Mouse (Mus musculus) E14TG2a.4 (cell line): ENCODE measurements at regions not wholly inside any gene's neighbourhood (a gene's known extent, or its start where the extent isn't known, plus 50 kb on each side); places are given as distances from the start of the nearest gene placed in this dataset.
"Not testable (repeated sequence)": the region's sequence is repeated elsewhere in the genome, so short reads cannot be mapped to it uniquely, and the experiment has no call there.

Experiments
- H3K27me3 ChIP-seq: 2 replicates; pipeline ENCODE4 v1.6.1; 2014; ENCODE audit warnings: low read length, control low read depth; ENCODE audit not compliant: insufficient read depth
- H3K36me3 ChIP-seq: 2 replicates; pipeline ENCODE4 v1.6.1; 2014; ENCODE audit warnings: low read length, control low read depth; ENCODE audit not compliant: insufficient read depth
- H3K4me1 ChIP-seq: replicated peaks from 2 replicates; pipeline ENCODE4 v1.6.1; 2014; ENCODE audit warnings: low read depth, low read length, control low read depth
- H3K4me3 ChIP-seq: replicated peaks from 2 replicates; pipeline ENCODE4 v1.5.1; 2014; ENCODE audit warnings: mild to moderate bottlenecking, low read length
- H3K9me3 ChIP-seq: 2 replicates; pipeline ENCODE4 v1.6.1; 2014; ENCODE audit warnings: low read length, control low read depth
- CTCF ChIP-seq: conservative IDR thresholded peaks from 2 replicates; pipeline ENCODE4 v1.5.1; 2014; ENCODE audit warnings: low read length
- NANOG ChIP-seq: IDR thresholded peaks from 2 replicates; pipeline ENCODE4 v1.6.1; 2014; ENCODE audit warnings: borderline replicate concordance, low read length, mixed read lengths
- POU5F1 ChIP-seq: IDR thresholded peaks from 2 replicates; pipeline ENCODE4 v1.6.1; 2014; ENCODE audit warnings: low read length, borderline replicate concordance

DNA sequence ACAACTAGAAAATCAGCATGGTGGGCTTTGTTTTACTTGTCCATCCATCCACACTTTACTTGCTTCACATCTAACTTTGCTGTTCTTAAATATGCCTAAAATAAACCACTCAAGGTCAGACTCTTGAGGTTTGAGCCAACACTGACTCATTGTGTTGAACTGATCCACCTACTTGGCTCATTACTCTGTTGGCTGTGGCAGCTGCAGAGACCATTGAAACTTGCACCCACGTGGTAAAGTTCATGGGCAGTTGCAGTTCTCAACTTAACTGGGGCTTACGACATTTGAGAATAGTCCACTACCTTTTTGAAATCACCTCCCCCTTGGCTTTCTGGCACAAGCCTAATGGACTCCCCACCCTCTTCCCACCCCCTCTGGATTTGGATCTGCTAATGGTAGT is 395.3 kb upstream of the Cdh5 start:
- peaks cover 10% of the 10 kb centered on the region for H3K9me3 ChIP-seq
- H3K27me3 ChIP-seq: no peaks in the 10 kb centered on the region
- TF ChIP-seq CTCF (no peak), POU5F1 (no peak), NANOG (no peak)
- no peaks in the 10 kb centered on the region for H3K4me1 ChIP-seq
- H3K4me3 ChIP-seq: no peak overlapping the region
- H3K36me3 ChIP-seq: no peaks in the 10 kb centered on the region

DNA sequence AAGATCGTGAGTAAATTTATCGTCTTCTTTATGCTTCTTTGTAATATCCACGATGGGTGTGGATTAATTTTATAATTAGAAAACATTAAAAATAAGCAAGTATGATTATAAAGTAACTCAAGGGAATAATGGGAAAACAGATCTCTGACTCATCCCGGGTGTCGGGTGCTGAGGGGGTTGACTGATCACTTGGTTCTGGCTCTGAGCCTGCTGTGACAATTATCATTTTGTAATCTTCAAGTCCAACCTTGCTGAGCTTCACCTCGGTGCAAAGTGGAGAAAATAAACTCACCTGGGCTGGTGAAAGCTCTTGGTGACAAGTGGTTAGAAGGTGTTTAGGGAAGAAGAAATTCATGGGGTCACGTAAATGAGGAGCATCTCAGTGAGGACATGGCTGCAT is 390.6 kb upstream of the Cdh5 start:
- H3K4me3 ChIP-seq, H3K36me3 ChIP-seq, H3K9me3 ChIP-seq, H3K4me1 ChIP-seq, H3K27me3 ChIP-seq: not testable (repeated sequence)

DNA sequence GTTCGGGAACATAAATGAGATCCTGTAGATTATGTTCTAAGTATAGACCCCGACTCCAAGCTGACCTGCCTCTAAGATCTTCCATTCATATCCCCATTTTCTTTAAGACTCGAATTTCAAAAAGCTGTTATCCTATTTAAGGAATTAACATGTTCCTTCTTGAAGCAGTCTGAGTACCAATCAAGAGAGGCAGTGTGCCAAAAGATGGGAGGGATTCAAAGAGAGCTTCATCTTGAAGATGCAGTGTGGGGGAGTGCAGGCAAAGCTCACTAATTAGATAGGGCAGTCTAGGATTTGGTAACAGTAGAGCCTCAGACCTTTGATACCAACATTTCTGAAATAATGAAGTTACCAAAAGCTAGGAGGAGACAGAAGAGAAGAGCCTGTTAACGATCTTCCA is 383.7 kb upstream of the Cdh5 start:
- H3K4me1 ChIP-seq: no peaks in the 10 kb centered on the region
- H3K27me3 ChIP-seq: no peaks in the 10 kb centered on the region
- no peak overlapping the region for H3K4me3 ChIP-seq
- no peaks in the 10 kb centered on the region for H3K36me3 ChIP-seq
- H3K9me3 ChIP-seq: peaks cover 12% of the 10 kb centered on the region
- TF ChIP-seq CTCF: no peak
- TF ChIP-seq NANOG: no peak
- no peak for TF ChIP-seq POU5F1

DNA sequence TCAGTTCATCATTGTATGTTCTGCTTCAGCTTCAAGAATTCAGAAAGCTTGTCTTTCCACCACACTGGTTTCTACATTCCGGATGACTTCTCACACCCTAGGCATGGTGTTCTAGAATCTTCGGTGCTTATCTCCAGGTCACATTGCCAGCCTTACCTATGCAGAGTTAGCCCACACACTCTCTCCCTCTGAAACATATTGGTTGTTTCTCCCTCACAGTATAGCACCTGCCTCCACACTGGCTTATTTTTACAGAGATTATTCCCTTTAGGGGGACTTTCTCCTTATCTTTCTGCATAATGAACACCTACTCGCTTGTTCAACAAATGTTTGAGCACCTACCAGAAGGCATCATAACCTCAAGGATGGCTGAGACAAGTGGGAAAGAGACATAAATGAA is 368.0 kb upstream of the Cdh5 start:
- H3K4me1 ChIP-seq: no peaks in the 10 kb centered on the region
- H3K36me3 ChIP-seq: no peaks in the 10 kb centered on the region
- H3K9me3 ChIP-seq: no peaks in the 10 kb centered on the region
- 0 out of 2 replicates have a peak, but pooled peaks cover 2% of the 10 kb centered on the region for H3K27me3 ChIP-seq
- no peak for TF ChIP-seq CTCF
- no peak overlapping the region for H3K4me3 ChIP-seq

DNA sequence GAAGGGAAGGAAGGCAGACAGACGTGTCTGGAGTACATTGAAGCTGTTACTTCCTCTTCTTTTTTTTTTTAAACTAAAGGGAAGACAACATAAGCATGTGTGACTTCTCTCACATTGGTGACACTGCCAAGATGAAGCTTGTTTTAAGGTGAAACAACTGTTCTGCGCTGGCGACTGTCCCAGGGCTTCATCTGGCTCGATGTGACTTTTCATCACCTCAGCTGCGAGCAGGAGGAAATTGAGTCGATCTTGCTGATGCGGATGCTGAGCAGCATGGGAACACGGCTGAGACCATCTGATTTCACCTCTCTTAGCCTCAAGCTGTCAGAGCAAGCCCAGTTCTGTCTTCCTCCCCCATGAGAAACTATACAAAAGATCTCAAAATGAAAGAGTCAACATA is 363.1 kb upstream of the Cdh5 start:
- TF ChIP-seq CTCF (no peak), NANOG (no peak), POU5F1 (no peak)
- no peaks in the 10 kb centered on the region for H3K9me3 ChIP-seq
- H3K27me3 ChIP-seq: peaks cover 9% of the 10 kb centered on the region; the same call in 1 of the 2 replicates
- no peak overlapping the region for H3K4me3 ChIP-seq
- H3K36me3 ChIP-seq: no peaks in the 10 kb centered on the region
- H3K4me1 ChIP-seq: no peaks in the 10 kb centered on the region

DNA sequence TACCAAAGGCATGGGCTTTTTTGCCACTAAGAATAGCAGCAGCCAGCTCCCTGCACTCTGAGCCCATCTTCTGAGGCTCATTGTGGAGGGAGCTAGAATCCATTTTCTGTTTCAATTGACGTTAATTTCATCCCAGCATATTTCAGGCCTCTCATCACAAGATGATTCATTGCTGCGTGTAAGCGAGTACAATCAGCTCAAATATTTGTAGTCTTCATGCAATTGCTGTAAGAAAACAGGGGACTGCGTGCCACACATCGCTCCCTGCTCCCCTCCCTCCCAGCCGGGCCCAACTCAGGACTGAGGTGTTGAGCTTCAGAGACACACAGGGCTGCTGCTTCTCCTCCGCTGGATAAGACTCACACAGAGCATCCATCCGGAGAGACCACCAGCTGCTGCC is 360.0 kb upstream of the Cdh5 start:
- Histone ChIP-seq H3K36me3 (no peaks in the 10 kb centered on the region), H3K4me1 (no peaks in the 10 kb centered on the region), H3K9me3 (no peaks in the 10 kb centered on the region), H3K27me3 (peaks cover 9% of the 10 kb centered on the region; the same call in 1 of the 2 replicates), H3K4me3 (no peak overlapping the region)
- TF ChIP-seq CTCF (no peak), POU5F1 (no peak), NANOG (no peak)

DNA sequence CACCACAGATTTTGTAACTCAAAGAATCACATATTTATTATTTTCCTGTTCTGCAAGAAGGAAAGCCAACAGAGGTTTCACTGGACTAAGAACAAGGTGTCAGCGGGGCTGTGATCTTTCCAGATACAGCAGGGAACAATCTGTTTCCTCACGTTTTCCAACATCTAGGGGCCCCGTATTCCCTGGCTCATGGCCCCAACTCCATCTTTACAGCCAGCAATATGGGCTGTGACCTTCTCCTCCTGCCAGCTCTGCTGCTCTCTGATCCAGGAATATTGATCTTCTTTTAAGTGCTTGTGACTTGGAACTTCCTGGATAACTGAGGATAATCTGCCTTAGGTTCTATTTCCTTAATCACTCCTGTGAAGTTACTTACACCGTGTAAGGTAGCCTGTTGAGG is 352.7 kb upstream of the Cdh5 start:
- H3K36me3 ChIP-seq: no peaks in the 10 kb centered on the region
- H3K4me3 ChIP-seq: no peak overlapping the region
- H3K27me3 ChIP-seq: peaks cover 15% of the 10 kb centered on the region
- H3K9me3 ChIP-seq: no peaks in the 10 kb centered on the region
- TF ChIP-seq POU5F1 (no peak), CTCF (no peak), NANOG (no peak)
- no peaks in the 10 kb centered on the region for H3K4me1 ChIP-seq

DNA sequence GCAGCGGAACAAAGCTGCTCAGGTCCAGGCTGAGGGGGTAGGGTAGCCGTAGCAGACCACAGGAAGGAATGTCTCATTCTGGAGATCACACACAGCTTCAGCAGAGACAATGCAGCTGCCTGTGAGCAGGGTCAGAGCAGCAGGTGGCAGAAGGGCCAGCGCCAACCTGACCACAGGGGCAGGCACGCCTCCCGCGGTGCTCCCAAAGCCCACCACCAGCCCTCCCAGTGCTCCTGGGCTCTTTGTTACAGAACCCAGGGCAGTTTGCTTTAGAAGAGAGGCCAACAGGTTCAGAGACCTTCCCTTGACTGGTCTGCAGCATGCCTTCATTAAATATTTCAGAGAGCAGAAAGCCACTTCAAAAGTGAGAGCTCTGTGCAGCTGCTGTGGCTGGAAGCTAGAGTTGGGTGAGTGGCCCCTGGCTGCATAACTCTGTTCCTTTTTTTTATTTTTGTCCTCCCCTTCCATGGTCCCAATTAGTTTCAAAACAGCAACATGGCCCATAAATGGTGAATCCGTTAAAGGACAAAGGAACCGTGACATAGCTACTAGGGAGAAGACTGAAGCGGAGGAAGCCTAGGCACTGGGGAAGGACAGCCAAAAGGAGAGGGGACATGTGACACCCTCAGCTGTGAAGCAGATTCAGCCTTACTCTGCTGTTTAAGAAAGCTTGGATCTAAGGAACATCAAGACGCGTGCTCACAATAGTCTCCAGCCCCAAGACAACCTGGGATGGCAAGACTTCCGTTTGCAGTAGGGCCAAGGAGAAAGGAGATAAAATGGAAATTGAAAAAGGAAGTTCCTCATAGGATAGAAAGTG is 350.9 kb upstream of the Cdh5 start:
- TF ChIP-seq NANOG: no peak
- TF ChIP-seq CTCF: no peak
- no peak for TF ChIP-seq POU5F1
- H3K27me3 ChIP-seq: peaks cover 15% of the 10 kb centered on the region
- H3K4me3 ChIP-seq: no peak overlapping the region
- no peaks in the 10 kb centered on the region for H3K36me3 ChIP-seq
- no peaks in the 10 kb centered on the region for H3K4me1 ChIP-seq
- no peaks in the 10 kb centered on the region for H3K9me3 ChIP-seq

DNA sequence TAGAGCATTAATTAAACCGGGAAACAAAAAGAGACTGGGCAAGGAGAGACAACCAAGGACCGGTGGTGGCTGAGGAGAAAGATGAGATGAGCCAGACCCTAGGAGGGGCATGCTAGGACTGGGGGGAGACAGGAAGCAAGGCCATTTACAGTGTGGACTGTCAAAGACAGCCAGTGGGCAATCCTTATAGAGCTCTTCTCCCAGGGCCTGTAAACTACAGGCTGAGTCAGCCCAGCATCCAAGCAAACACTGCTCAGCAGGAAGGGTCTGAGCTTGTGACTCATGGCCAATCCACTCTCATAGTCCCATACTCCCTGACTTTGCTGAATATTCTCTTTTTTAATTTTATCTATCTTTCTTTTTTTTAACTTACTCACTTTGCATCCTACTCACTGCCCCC is 350.3 kb upstream of the Cdh5 start:
- H3K4me3 ChIP-seq: no peak overlapping the region
- no peaks in the 10 kb centered on the region for H3K4me1 ChIP-seq
- peaks cover 15% of the 10 kb centered on the region for H3K27me3 ChIP-seq
- TF ChIP-seq NANOG: no peak
- no peak for TF ChIP-seq CTCF
- no peak for TF ChIP-seq POU5F1
- no peaks in the 10 kb centered on the region for H3K9me3 ChIP-seq
- H3K36me3 ChIP-seq: no peaks in the 10 kb centered on the region
